Mouse (Mus musculus) cerebellum, adult 11-12 months (tissue): ENCODE measurements around the gene Olfr1413.
A peak's percentile ranks its signal among the peaks of the same experiment; 100 is the strongest.

ENCODE experiments used
- DNase-seq: peaks from one replicate; pipeline ENCODE4 v3.0.0; 2022

Gene Olfr1413

GRCm38 (mm10) chr1:92571022-92571421 is at the start of gene Olfr1413:
Olfr1413 (plus strand) TSS chr1:92571322.
- DNase-seq: no peak

GRCm38 (mm10) chr1:92521376-92521775 is 49.7 kb upstream of the Olfr1413 start:
- DNase-seq: peak; percentile 36

- DNase-seq: no peak
Measured at GRCm38 (mm10) chr1:92523764-92524163, 47.4 kb upstream of the Olfr1413 start.

- DNase-seq: no peak
Measured at GRCm38 (mm10) chr1:92536972-92537371, 34.1 kb upstream of the Olfr1413 start.

- no peak for DNase-seq
Measured at GRCm38 (mm10) chr1:92539071-92539470, 32.1 kb upstream of the Olfr1413 start.

- DNase-seq: no peak
Measured at GRCm38 (mm10) chr1:92545929-92546328, 25.2 kb upstream of the Olfr1413 start.

GRCm38 (mm10) chr1:92585479-92585878 is 14.4 kb downstream of the Olfr1413 start, which contains the start of gene Olfr1412:
Olfr1412 (plus strand) TSS chr1:92585779.
- DNase-seq: no peak

- no peak for DNase-seq
Measured at GRCm38 (mm10) chr1:92594111-92594510, 23.0 kb downstream of the Olfr1413 start, which contains the start of gene Olfr1411. Olfr1411 (plus strand) TSS chr1:92594411.

- DNase-seq: no peak
Measured at GRCm38 (mm10) chr1:92596019-92596418, 24.9 kb downstream of the Olfr1413 start.

- no peak for DNase-seq
Measured at GRCm38 (mm10) chr1:92605482-92605881, 34.4 kb downstream of the Olfr1413 start, which contains the start of gene Olfr1410. Olfr1410 (plus strand) TSS chr1:92605782.

- DNase-seq: no peak
Measured at GRCm38 (mm10) chr1:92607711-92608110, 36.6 kb downstream of the Olfr1413 start.

- peak; percentile 34 for DNase-seq
Measured at GRCm38 (mm10) chr1:92611008-92611407, 39.9 kb downstream of the Olfr1413 start.

- no peak for DNase-seq
Measured at GRCm38 (mm10) chr1:92613175-92613574, 42.1 kb downstream of the Olfr1413 start.

GRCm38 (mm10) chr1:92614516-92614915 is 43.4 kb downstream of the Olfr1413 start:
- no peak for DNase-seq

GRCm38 (mm10) chr1:92616046-92616445 is 44.9 kb downstream of the Olfr1413 start:
- DNase-seq: no peak

- DNase-seq: no peak
Measured at GRCm38 (mm10) chr1:92617488-92617887, 46.4 kb downstream of the Olfr1413 start, which contains the start of gene Olfr12. Olfr12 (plus strand) TSS chr1:92617788.

- no peak for DNase-seq
Measured at GRCm38 (mm10) chr1:92618360-92618759, 47.2 kb downstream of the Olfr1413 start.
